Mouse (Mus musculus) olfactory bulb, adult 2 months (tissue): Measurements from ENCODE around the gene Ctnna2.

Experiments used
- CTCF ChIP-seq: fragments of 200-500 bp; IDR thresholded peaks from 2 replicates; pipeline ENCODE4 v1.5.1; 2012; ENCODE audit warnings: low read depth, mild to moderate bottlenecking, low read length, moderate library complexity; ENCODE audit not compliant: insufficient read depth
- POLR2A ChIP-seq: fragments of 200-500 bp; IDR thresholded peaks from 2 replicates; pipeline ENCODE4 v1.6.1; 2012; ENCODE audit warnings: mild to moderate bottlenecking, low read depth, low read length, moderate library complexity; ENCODE audit not compliant: insufficient read depth

DNA sequence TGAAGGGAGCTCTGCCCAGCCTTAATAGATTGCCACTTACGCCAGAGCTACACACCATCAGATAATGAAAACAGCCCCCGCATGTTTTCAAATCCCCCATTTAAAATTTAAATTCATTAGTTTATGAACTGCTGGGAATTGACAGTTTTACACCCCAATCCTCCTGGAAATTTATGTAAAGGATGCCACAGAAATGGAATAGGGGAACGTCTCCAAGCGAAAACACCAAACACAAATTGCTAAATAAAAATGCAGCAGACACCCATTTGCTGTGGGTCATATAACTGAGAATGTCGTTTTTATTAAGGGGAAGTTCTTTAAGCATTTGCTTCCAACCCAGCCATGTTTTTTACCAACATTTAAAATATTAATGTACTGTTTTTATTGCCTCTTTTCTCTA is 538.4 kb downstream of the Ctnna2 start:
- no peak for TF ChIP-seq POLR2A
- no peak for TF ChIP-seq CTCF
